Mouse (Mus musculus): ENCODE data around the gene Lrrc74b. TPM values are rescaled to one million over a fixed set of nuclear protein-coding genes. Genes with fewer than 3 reads are reported as not detected.
"Not testable (repeated sequence)": the region's sequence is repeated elsewhere in the genome, so short reads cannot be mapped to it uniquely, and the experiment has no call there.

The Lrrc74b gene
- polyA plus RNA-seq, 1 experiment from 2014 or later = 0.17 TPM

DNA sequence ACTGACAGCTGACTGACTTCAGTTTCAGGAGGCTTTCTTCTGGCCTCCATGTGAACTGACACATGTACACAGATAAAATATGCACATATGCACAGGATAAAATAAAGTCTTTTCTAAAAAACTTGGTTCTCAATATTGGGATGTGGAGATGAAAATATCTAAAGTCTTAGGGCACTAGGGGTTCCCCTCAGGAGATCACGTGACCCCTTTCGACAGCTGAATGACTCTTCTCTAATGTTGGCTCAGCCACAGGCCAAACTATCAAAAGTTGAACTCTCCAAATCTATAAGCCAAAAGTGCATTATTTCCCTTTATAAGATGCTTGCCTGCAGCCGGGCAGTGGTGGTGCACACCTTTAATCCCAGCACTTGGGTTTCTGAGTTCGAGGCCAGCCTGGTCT lies 4.9 kb downstream of the Lrrc74b start:
- ATAC-seq = no peak
- Histone ChIP-seq H3K4me3 (ENCODE audit: low read length) (no peak overlapping the region), H3K4me2 (ENCODE audit: low read depth, low read length) (no peak overlapping the region), H3K9me3 (ENCODE audit: control insufficient read depth, low read length) (no peaks in the 10 kb centered on the region), H3K27me3 (replicated peaks; ENCODE audit: control insufficient read depth, insufficient read depth, low read length) (no peaks in the 10 kb centered on the region), H3K36me3 (ENCODE audit: control insufficient read depth, insufficient read depth, low read length) (no peaks in the 10 kb centered on the region), H3K9ac (ENCODE audit: low read depth, low read length) (no peak overlapping the region), H3K27ac (ENCODE audit: low read length) (no peak overlapping the region), H3K4me1 (ENCODE audit: control insufficient read depth, insufficient read depth, low read length) (peaks cover 39% of the 10 kb centered on the region)
- 84% methylated on average over 4 of the region's 4 CpGs for WGBS

DNA sequence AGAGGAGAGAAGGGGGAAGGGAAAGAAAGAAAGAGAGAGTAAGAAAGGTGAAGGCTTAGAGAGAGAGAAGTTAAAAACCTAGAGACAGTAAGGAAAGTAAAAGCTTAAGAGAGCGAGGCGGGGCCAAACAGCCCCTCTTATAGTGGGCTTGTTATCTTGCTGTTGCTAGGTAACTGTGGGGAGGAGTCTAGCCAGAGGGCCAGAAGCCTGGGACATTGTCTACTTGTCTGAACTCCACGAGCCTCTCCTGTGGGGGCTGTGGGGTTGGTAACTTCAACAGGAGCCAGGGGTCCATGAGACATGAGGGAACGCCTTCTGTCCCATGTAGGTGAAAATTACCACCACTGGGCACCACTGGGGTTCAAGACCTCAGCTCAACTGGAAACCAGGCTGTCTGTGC lies 6.3 kb downstream of the Lrrc74b start:
- not testable (repeated sequence) for H3K9me3 ChIP-seq (ENCODE audit: control insufficient read depth, low read length); H3K36me3 ChIP-seq (ENCODE audit: control insufficient read depth, insufficient read depth, low read length); H3K27me3 ChIP-seq (replicated peaks; ENCODE audit: control insufficient read depth, insufficient read depth, low read length); H3K4me3 ChIP-seq (ENCODE audit: low read length); H3K9ac ChIP-seq (ENCODE audit: low read depth, low read length)
- WGBS = 18% methylated on average over 4 of the region's 4 CpGs
- Histone ChIP-seq H3K27ac (ENCODE audit: low read length) (peak overlapping the region; percentile 42; the same call in 1 of the 2 replicates), H3K4me2 (ENCODE audit: low read depth, low read length) (peak overlapping the region; percentile 54; the same call in 1 of the 2 replicates), H3K4me1 (ENCODE audit: control insufficient read depth, insufficient read depth, low read length) (peaks cover 30% of the 10 kb centered on the region)
- ATAC-seq = 0 out of 2 replicates have a peak, but pooled peaks have one; percentile 10

- Histone ChIP-seq H3K4me1 (ENCODE audit: control insufficient read depth, insufficient read depth, low read length) (peaks cover 25% of the 10 kb centered on the region), H3K27ac (ENCODE audit: low read length) (peak overlapping the region; percentile 42; the same call in 1 of the 2 replicates), H3K27me3 (replicated peaks; ENCODE audit: control insufficient read depth, insufficient read depth, low read length) (no peaks in the 10 kb centered on the region), H3K4me2 (ENCODE audit: low read depth, low read length) (peak overlapping the region; percentile 54), H3K36me3 (ENCODE audit: control insufficient read depth, insufficient read depth, low read length) (no peaks in the 10 kb centered on the region), H3K4me3 (ENCODE audit: low read length) (peak overlapping the region; percentile 13; the same call in 1 of the 2 replicates), H3K9me3 (ENCODE audit: control insufficient read depth, low read length) (no peaks in the 10 kb centered on the region), H3K9ac (ENCODE audit: low read depth, low read length) (peak overlapping the region; percentile 31; the same call in 1 of the 2 replicates)
- WGBS = 12% methylated on average over 18 of the region's 18 CpGs
- ATAC-seq = peak; percentile 95
These were observed 6.9 kb downstream of the Lrrc74b start for GRCm38 (mm10) chr16:17553910-17554685.

GRCm38 (mm10) chr16:17552837-17553236 lies 8.2 kb downstream of the Lrrc74b start:
- H3K9ac ChIP-seq (ENCODE audit: low read depth, low read length) = no peak overlapping the region
- 66% methylated on average over 7 of the region's 7 CpGs for WGBS
- H3K9me3 ChIP-seq (ENCODE audit: control insufficient read depth, low read length) = no peaks in the 10 kb centered on the region
- H3K4me1 ChIP-seq (ENCODE audit: control insufficient read depth, insufficient read depth, low read length) = peaks cover 14% of the 10 kb centered on the region
- no peak overlapping the region for H3K4me3 ChIP-seq (ENCODE audit: low read length)
- H3K36me3 ChIP-seq (ENCODE audit: control insufficient read depth, insufficient read depth, low read length) = no peaks in the 10 kb centered on the region
- no peak overlapping the region for H3K4me2 ChIP-seq (ENCODE audit: low read depth, low read length)
- ATAC-seq = no peak
- no peaks in the 10 kb centered on the region for H3K27me3 ChIP-seq (replicated peaks; ENCODE audit: control insufficient read depth, insufficient read depth, low read length)
- H3K27ac ChIP-seq (ENCODE audit: low read length) = no peak overlapping the region

GRCm38 (mm10) chr16:17542632-17543031 lies 18.4 kb downstream of the Lrrc74b start:
- no peaks in the 10 kb centered on the region; the same call in 1 of the 2 replicates for H3K9me3 ChIP-seq (ENCODE audit: control insufficient read depth, low read length)
- no peak overlapping the region for H3K4me3 ChIP-seq (ENCODE audit: low read length)
- no peak for ATAC-seq
- no peak overlapping the region for H3K4me2 ChIP-seq (ENCODE audit: low read depth, low read length)
- H3K9ac ChIP-seq (ENCODE audit: low read depth, low read length) = no peak overlapping the region
- 80% methylated on average over 2 of the region's 2 CpGs for WGBS
- H3K4me1 ChIP-seq (ENCODE audit: control insufficient read depth, insufficient read depth, low read length) = no peaks in the 10 kb centered on the region
- H3K36me3 ChIP-seq (ENCODE audit: control insufficient read depth, insufficient read depth, low read length) = no peaks in the 10 kb centered on the region
- 0 out of 2 replicates have a peak, but pooled peaks cover 3% of the 10 kb centered on the region for H3K27me3 ChIP-seq (replicated peaks; ENCODE audit: control insufficient read depth, insufficient read depth, low read length)
- H3K27ac ChIP-seq (ENCODE audit: low read length) = no peak overlapping the region

- H3K4me3 ChIP-seq (ENCODE audit: low read length) = no peak overlapping the region
- WGBS = 88% methylated on average over 3 of the region's 3 CpGs
- no peaks in the 10 kb centered on the region for H3K9me3 ChIP-seq (ENCODE audit: control insufficient read depth, low read length)
- H3K4me2 ChIP-seq (ENCODE audit: low read depth, low read length) = no peak overlapping the region
- H3K27ac ChIP-seq (ENCODE audit: low read length) = no peak overlapping the region
- H3K9ac ChIP-seq (ENCODE audit: low read depth, low read length) = no peak overlapping the region
- H3K27me3 ChIP-seq (replicated peaks; ENCODE audit: control insufficient read depth, insufficient read depth, low read length) = no peaks in the 10 kb centered on the region
- H3K4me1 ChIP-seq (ENCODE audit: control insufficient read depth, insufficient read depth, low read length) = peaks cover 3% of the 10 kb centered on the region
- H3K36me3 ChIP-seq (ENCODE audit: control insufficient read depth, insufficient read depth, low read length) = no peaks in the 10 kb centered on the region
- ATAC-seq = no peak
These were observed 24.5 kb downstream of the Lrrc74b start for GRCm38 (mm10) chr16:17536584-17536983.

- WGBS = 74% methylated on average over 14 of the region's 14 CpGs
- no peaks in the 10 kb centered on the region for H3K9me3 ChIP-seq (ENCODE audit: control insufficient read depth, low read length)
- no peak for ATAC-seq
These were observed 28.2 kb downstream of the Lrrc74b start for GRCm38 (mm10) chr16:17532676-17533329.

DNA sequence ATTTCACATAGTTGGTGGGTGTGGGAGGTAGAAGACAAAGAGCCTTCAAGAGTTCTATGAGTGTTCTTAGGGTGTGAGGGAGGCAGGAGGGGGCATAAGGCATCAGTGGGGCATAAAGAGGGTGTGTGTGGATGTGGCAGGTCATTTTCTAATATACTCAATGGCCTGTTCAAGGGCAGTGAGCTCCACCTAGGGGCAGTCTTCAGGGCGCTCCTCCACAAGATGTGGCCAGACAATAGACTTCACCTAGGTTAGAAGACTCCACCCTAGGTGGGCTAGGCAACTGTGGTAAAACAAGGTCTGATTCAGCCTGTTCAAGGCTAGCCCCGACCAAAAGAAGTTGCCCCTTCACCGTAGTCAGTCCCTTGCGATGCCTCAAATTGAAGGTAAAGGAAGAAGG lies 28.8 kb downstream of the Lrrc74b start:
- Histone ChIP-seq H3K36me3 (ENCODE audit: control insufficient read depth, insufficient read depth, low read length) (peaks cover 9% of the 10 kb centered on the region), H3K9me3 (ENCODE audit: control insufficient read depth, low read length) (no peaks in the 10 kb centered on the region), H3K9ac (ENCODE audit: low read depth, low read length) (no peak overlapping the region), H3K27ac (ENCODE audit: low read length) (no peak overlapping the region), H3K4me2 (ENCODE audit: low read depth, low read length) (no peak overlapping the region), H3K4me1 (ENCODE audit: control insufficient read depth, insufficient read depth, low read length) (peaks cover 14% of the 10 kb centered on the region), H3K4me3 (ENCODE audit: low read length) (no peak overlapping the region), H3K27me3 (replicated peaks; ENCODE audit: control insufficient read depth, insufficient read depth, low read length) (no peaks in the 10 kb centered on the region)
- WGBS = 57% methylated on average over 4 of the region's 4 CpGs
- no peak for ATAC-seq

More at GRCm38 (mm10) chr16:17532676-17533329, 28.2 kb downstream of the Lrrc74b start:
- H3K4me1 ChIP-seq (ENCODE audit: control insufficient read depth, insufficient read depth, low read length) = peaks cover 14% of the 10 kb centered on the region
- no peak overlapping the region for H3K4me2 ChIP-seq (ENCODE audit: low read depth, low read length)
- no peaks in the 10 kb centered on the region for H3K27me3 ChIP-seq (replicated peaks; ENCODE audit: control insufficient read depth, insufficient read depth, low read length)
- no peak overlapping the region for H3K4me3 ChIP-seq (ENCODE audit: low read length)
- H3K36me3 ChIP-seq (ENCODE audit: control insufficient read depth, insufficient read depth, low read length) = peaks cover 4% of the 10 kb centered on the region
- H3K27ac ChIP-seq (ENCODE audit: low read length) = no peak overlapping the region
- no peak overlapping the region for H3K9ac ChIP-seq (ENCODE audit: low read depth, low read length)

DNA sequence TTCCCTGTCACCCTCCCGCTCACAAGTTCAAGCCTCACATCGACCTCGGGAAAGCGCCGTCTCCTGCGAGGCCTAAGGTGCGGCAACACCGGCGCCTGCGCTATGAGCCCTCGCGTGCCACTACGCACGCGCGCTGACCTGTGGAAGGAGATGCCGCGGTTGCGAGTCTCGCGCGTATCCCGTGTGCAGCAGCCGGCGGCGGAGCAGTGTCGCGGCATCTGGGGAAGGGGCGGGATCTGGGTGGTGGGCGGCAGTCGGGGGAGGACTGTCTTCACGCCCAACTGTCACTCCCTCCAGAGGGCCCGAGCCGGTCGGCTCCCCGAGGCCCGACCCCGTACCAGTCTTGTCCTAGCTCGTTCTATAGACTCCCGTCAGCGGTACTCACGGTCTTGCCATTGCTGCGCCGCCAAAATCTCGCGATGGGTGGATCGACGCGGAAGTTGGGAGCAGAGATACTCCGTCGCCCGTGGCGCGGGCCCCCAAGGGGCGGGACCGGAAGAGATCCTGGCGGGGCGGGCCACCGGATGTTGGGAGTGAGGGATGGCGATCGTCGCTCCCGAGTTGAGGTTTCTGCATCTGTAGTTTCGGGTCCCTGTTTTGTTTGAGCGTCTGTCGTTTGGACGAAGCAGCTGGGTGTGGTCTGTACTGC lies 30.3 kb downstream of the Lrrc74b start, which contains the start of gene Thap7:
Thap7 (minus strand) TSS at position 497 of the 649 bp plus-strand sequence.
- peak; percentile 95 for ATAC-seq
- Histone ChIP-seq H3K4me3 (ENCODE audit: low read length) (peak within 1 kb of the TSS; percentile 75), H3K36me3 (ENCODE audit: control insufficient read depth, insufficient read depth, low read length) (peaks cover 17% of the 10 kb centered on the region), H3K4me2 (ENCODE audit: low read depth, low read length) (peak within 1 kb of the TSS; percentile 86), H3K9ac (ENCODE audit: low read depth, low read length) (peak within 1 kb of the TSS; percentile 93), H3K9me3 (ENCODE audit: control insufficient read depth, low read length) (no peaks in the 10 kb centered on the region), H3K27me3 (replicated peaks; ENCODE audit: control insufficient read depth, insufficient read depth, low read length) (no peaks in the 10 kb centered on the region), H3K27ac (ENCODE audit: low read length) (peak within 1 kb of the TSS; percentile 97), H3K4me1 (ENCODE audit: control insufficient read depth, insufficient read depth, low read length) (peaks cover 19% of the 10 kb centered on the region)
- under 1% methylated on average over 67 of the region's 67 CpGs for WGBS

All from intestine, embryonic 16.5 days (tissue).